Mouse (Mus musculus): ENCODE measurements at regions not wholly inside any gene's neighbourhood (a gene's known extent, or its start where the extent isn't known, plus 50 kb on each side); places are given as distances from the start of the nearest gene placed in this dataset.

DNA sequence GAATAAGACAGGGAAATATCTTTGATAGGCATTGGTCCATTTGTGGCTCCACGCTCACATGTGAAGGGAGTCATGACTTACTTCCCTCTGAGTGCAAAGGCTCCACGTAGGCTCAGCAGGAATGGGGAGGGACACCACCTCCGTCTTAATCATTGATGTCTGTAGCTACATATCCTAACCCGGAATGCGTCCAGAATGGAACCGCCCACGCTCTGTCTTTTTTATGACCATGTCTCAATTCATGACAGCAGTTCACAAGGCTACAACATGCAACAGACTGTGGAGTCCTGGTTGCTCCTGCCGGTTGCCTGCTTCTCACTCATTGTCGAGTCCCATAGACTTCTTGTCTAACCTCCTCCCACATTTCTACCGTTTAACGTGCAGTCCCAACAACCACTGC is 104.1 kb upstream of the Oxgr1 start:
- DNase-seq (ENCODE audit: low spot score in 2 of 2) = peak in 1 of 2 experiments; percentile 8

DNA sequence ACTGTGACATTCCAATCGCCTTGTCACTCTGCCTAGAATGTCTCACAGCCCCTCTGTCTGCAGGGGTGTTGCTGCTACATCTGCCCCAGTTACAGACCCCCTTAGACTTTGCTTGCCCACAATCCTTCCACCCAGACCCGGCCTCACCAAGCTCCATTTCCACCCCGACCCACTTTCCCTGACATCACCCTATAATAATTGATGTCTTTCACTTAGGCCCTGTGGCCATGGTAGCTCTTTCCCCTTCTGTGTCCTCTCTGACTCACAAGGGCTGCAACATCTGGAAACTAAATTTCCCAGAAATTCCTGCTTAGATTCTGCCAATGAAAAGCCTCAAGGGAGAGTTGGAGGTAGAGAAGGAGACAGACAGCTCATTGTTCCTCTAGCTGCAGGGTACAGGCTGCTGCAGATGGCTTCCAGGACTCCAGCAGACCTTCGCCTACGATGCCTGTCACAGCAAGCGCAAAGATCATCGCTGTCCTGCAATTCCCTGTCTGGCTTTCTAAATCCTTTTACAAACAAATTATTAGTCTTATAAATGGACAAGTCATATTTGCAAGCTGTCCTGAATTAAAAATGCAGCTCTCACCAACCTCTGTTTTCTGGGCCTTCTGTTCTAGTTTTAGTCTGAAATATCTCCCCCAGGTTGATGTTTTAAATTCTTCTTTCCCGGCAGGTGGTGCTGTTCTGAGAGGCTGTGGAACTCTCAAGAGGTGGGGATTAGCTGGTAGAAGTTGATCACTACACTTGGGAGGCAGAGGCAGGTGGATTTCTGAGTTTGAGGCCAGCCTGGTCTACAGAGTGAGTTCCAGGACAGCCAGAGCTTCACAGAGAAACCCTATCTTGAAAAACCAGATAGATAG is 104.9 kb upstream of the Oxgr1 start:
- peak in 1 of 2 experiments; percentile 4 for DNase-seq (ENCODE audit: low spot score in 2 of 2)

DNA sequence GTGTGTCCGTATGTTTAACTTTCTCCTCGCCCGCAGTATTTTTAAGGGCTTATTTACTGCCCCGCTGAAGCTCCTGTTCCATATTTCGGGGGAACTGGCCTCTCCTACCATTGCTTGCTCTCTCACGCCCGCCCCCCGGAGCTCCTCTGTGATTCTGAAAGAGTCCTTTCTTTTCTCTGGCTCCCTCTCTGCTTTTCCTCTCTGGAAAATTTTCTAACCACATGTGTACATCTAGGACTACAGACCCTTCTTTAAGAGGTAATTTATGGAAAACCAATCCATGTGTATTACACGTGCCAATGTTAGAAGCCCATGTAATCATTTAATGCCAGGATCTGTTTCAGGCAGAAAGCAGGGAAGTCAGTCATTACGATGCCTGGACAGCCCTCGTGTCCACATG is 106.6 kb upstream of the Oxgr1 start:
- no peak for DNase-seq (ENCODE audit: low spot score in 2 of 2)

DNA sequence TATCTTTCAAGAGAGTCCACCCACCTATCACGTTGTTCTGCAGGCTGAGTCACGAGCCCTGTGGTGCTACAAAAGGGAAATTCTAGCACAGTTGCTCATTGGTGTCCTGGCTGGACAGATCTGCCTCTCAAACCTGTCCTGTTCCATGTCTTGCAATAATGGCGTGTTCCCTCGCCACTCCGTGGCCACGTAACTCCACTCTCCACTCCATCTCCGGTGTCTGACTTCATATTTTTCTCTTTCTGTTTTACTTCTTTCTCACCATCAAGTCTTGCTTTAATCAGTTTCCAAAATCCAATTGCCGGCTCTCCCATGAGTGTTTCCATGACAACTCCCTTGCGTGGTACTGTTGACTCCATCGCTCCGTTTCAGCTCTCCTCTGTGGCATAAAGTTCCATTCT is 107.1 kb upstream of the Oxgr1 start:
- DNase-seq (ENCODE audit: low spot score in 2 of 2) = no peak

DNA sequence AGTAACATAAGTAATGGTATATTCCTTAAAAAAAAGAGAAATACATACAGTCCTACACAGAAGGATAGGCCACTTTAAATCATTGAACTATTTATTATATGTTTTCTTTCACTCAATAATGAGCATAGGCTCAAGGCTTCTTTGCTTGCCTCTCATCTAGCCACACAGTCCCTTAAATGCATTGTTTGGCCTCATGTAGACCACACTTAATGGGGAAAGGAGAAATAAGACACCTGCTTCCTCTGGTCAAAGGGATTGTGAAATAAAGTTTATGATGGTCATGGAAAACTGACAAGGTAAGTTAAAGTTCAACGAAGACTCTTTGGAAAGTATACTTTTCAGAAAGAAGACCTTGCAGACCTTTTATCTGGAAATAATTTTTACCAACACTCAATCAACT is 108.4 kb upstream of the Oxgr1 start:
- DNase-seq (ENCODE audit: low spot score in 2 of 2) = no peak

DNA sequence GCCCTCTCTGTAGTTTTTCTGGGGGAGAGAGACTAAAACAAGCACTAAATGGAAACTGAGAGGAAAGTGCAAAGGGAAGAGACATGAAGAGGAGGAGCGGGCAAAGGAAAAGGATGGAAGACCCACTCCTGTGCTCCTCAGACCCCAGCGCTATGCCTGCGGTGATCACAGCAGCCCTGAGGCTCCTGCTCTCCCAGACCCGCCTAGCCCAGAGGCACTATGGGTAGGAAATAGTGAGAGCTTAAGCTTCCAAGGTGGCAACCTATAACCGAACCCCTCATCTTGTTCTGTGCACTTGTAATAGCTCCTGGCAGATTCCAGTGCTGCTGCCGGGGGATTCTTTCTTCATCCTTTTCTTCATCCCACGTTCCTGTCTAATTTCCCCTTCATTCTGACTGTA is 112.2 kb upstream of the Oxgr1 start:
- no peak for DNase-seq (ENCODE audit: low spot score in 2 of 2)

DNA sequence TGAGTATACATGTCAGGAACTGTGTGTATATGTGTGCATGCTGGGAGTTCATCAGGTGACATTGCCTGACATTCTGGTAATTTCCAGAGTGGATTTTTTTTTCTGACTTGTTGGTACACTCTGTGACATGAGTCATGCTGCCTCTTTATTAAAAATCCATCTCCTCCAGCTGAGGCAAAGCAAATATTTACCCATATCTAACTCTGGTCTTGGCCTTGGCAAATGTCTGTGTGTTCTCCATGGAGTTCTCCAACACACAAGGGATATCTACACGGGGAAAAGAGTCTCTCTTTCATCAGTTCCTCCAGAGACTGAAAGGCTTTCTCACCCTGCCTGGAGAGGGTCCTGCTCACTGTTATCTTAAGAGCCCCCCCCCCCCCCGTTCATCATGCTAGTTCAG is 111.3 kb upstream of the Mbnl2 start:
- no peak for DNase-seq (ENCODE audit: low spot score in 2 of 2)

DNA sequence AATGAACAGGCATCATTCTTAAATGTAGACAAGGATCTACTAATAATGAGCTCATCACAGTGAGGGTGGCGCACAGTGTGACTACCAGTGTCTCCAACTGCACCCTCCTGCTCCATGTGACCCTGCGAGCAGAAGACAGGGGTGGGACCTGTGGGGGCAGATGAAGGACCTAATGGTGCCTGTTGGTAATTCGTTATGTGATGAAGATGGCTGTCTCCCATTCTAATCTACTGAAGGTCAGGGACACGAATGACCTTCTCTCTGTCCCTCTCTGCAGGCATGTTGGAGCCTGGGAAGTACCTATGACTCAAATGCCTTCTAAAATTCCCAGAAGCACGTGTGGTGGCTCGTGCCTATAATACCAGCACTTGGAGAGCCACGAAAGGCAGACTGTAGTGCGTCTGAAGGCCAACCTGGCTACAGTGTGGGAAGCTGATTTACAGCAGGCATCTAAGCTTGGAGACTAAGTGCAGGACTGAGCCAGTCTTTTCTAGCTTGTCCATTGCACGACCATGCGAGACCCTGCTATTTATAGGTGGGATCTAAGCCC is 109.9 kb upstream of the Mbnl2 start:
- DNase-seq (ENCODE audit: low spot score in 2 of 2) = peak; percentile 19 to 23

DNA sequence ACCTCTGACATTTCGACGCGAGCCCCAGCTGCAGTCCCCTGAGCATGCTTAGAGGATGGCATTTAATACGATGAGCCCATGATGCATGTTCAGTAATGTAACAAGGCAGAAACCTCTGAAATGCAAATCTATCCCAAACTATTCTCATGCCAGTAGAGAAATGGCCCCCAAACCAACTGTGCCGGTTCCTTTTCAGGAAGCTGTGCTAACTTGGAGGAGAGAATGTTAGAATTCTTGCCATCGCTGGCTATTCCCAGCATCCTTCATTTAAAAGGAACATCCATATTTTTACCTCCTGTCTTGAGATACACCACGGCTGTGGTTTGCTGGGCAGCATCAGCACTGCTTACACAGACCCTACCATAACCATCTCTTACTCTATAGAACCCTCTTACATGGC is 104.7 kb upstream of the Mbnl2 start:
- no peak for DNase-seq (ENCODE audit: low spot score in 2 of 2)

DNA sequence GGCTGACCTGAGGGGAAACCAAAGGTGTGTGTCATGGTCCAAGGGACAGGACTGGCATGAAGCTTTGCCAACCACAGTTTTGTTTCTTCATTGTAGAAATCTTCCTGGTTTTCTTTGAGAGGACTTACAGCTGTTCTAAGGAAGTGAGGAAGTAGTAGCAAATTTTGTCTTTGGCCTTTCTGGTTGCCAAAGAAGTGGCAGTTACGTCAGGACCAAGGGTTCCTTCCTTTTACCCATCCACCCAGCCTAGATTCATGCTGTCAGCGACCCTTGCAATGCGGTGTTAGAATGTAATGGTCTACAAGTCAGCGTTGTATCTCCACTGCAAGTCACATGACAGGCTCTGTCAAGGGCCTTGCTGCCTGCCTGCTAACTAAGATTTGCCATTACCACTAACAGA is 103.4 kb upstream of the Mbnl2 start:
- no peak for DNase-seq (ENCODE audit: low spot score in 2 of 2)

DNA sequence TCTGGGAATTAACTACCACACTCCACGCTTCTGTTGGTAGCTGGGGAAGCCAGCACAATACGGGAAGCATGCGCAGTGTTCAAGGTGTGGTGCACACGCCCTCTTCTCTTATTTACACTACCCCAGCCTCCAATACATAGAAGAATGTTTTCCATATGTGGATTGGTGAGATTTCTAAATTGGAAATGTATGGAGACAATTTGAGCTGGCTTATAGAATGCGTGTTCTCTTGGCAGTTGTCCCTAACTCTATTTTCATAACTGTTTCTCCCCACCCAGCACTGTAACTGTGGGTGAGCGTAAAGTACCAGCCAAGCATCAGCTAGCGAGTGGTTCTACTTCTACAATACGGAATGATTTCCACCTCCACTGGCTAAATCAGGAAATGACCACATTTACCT is 102.6 kb upstream of the Mbnl2 start:
- no peak for DNase-seq (ENCODE audit: low spot score in 2 of 2)

DNA sequence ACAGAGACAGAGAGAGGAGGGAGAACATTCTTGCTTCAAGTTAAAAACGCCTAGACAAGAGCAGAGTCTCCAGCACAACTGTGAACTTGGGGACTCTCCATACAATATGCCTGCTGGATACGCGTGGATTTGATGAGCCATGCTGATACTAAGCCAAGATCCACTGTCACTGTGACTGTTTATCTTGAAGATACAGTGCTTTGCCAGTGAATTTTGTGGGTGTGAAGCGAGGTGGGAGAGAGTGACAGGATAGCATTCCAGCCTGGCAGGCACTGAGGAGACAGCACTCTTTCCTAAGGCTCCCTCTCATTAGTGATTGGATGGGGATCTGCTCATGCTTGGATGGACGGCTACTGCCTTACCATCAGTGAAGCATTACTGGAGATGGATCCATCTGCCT is 100.9 kb upstream of the Mbnl2 start:
- DNase-seq (ENCODE audit: low spot score in 2 of 2) = no peak

DNA sequence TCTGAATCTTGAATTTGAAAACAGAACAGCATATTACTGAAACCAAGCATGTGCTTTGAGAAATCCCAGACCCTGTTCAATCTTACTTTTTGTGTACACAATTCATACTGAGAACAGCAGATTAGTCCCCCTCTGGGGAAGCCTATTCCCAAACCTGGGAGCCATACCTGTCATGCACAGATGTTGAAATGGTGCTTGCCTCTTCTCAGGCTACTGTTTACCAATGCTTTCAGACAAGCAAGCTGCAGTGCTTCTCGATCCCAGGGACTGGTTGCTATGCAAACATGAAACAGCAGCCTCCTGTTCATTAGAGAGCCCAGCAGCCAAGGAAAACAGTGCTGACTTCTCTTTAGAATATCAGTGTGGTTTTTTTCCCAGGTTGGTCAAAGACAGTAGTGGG is 80.3 kb upstream of the Mbnl2 start:
- no peak for DNase-seq (ENCODE audit: low spot score in 2 of 2)

DNA sequence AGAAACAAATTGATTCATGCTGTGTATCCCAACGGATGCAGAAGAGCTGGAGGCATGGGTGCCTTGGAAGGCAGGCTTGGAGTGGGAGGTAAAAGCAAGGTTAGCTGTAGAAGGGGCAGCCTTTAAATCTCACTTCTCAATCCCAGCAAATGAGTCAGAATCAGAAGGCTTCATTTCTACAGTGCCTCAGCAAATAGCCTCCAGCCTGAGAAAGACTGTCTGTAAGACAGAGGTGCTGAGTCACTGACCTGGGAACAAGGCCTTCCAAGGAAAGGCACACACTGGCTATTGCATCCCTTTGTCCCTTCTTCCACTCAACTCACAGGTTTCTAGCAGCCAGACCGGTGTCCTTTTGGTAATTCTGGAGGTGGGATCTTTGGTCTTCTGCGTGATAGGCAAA is 63.7 kb upstream of the Mbnl2 start:
- no peak for DNase-seq (ENCODE audit: low spot score in 2 of 2)

DNA sequence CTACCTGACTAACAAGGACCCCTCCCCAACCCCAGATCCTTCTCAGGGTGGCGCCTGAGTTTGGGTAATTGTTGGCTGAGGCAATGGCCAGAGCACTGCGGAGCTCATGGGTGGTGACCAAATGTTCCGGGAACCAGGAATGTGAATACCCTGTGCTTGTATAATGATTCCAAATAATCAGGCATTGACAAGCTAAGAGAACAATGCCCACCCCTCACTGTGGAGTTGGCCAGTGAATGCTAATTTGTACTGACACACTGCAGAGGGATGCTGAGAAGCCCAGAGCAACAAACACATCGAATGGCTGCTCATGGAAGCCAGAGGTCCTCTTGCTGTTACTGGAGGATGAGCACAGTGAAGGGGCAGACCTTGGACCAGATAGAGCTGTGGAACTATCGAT is 62.8 kb upstream of the Mbnl2 start:
- no peak for DNase-seq (ENCODE audit: low spot score in 2 of 2)

DNA sequence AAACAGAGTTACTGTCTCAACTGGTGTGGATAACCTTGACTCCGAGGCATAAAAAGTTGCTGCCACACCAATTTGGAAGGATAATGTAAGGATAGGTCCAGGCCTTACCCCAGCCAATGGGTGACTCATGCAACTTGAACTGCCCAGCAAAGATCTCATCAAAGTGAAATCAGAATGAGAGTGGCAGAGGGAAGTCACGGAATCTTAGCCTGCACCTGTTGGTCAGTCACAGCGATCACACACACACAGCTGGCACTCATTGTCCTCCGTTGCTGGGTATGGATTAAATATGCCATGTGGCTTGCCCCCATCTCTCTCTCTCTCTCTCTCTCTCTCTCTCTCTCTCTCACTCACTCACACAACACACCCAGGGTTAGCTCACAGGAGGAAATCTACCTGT is 56.2 kb upstream of the Mbnl2 start:
- no peak for DNase-seq (ENCODE audit: low spot score in 2 of 2)

DNA sequence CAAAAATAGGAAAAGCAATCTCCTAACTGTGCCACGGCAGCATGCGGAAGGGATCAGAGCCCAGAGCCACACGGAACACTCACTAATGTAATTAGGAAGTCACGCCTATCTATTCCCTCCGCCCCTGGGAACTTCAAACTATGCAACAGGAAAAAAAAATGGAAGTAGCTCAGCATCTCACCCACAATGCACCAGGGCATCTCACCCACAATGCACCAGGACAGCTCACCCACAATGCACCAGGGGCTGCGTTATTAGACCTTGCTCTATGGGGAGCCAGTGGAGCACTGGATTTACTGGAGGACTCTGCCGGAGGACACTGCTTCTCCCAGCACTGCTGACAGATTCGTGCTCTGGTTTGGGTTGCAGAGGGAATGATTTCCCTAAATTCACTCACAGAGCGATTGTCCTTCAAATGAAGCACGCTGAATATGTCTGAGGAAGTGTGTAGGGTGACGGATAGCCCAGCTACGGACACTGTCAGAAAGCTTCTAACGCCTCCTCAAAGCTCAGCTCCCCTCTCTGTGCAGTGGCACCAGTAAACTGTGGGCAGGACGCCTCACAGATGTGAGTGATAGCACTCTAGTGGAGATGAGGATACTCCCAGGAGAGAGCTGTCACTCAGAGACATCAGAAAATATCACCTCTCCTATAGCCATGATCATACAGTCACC is 51.8 kb upstream of the Mbnl2 start:
- DNase-seq (ENCODE audit: low spot score in 2 of 2) = no peak

DNA sequence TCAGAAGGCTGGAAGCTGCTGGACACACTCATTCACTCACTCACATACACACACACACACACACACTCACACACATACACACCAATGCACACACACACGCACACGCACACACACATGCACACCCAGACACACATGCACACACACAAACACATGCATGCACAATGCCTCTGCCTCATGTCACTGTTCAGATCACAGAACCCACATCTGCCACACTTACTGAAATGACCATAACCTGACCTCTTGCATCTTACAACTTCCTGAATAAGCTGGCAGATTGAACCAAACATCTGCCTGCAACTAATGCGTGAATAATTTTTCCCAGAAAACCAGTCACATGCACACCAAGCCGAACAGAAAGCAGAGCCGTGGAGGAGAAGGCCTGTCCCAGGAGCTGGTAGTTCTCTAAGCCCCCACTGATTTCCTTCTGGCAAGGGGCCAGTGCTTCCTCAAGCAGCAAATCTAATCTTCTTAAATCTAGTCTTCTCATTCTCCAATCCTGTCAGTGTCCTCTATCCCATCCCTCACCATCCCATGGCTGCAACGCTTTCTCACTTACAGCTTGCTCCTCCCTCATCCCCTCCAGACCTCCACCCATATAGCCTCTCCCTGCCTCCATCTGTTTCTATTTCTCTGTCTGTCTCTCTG is 51.1 kb upstream of the Mbnl2 start:
- no peak for DNase-seq (ENCODE audit: low spot score in 2 of 2)

DNA sequence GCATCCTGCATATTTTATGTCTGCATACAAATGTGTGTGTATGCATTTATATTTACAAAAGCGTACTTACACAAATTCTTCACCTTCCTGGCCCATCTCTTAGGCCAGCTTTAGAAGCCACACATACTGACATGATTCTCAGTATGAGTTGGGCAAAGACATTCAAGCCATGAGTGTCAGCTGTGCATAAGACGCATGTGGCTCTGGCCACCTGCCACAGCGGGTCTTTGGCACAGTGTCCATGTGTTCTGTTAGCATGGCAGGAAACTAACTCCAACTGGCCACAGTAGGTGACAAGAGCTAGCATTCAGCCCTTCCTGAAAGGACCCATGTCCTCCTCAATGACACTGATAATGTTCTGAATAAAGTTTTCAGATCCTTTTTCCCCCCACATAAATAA is 49.8 kb upstream of the Mbnl2 start:
- no peak for DNase-seq (ENCODE audit: low spot score in 2 of 2)

Data from adrenal gland, adult 18-20 months (tissue).